Mouse (Mus musculus): ENCODE data around the gene Ubqln1. TPM values are rescaled to one million over a fixed set of nuclear protein-coding genes. Genes with fewer than 3 reads are reported as not detected.
"Not testable (repeated sequence)": the region's sequence is repeated elsewhere in the genome, so short reads cannot be mapped to it uniquely, and the experiment has no call there.

Gene Ubqln1
- polyA plus RNA-seq, 3 experiments from 2014 or later = 16.2 to 20.1 (median 18.2) TPM

GRCm38 (mm10) chr13:58149629-58150028 lies 65.8 kb downstream of the Ubqln1 start:
- ATAC-seq = no peak

GRCm38 (mm10) chr13:58149033-58149558 lies 66.4 kb downstream of the Ubqln1 start:
- ATAC-seq = peak; percentile 65

DNA sequence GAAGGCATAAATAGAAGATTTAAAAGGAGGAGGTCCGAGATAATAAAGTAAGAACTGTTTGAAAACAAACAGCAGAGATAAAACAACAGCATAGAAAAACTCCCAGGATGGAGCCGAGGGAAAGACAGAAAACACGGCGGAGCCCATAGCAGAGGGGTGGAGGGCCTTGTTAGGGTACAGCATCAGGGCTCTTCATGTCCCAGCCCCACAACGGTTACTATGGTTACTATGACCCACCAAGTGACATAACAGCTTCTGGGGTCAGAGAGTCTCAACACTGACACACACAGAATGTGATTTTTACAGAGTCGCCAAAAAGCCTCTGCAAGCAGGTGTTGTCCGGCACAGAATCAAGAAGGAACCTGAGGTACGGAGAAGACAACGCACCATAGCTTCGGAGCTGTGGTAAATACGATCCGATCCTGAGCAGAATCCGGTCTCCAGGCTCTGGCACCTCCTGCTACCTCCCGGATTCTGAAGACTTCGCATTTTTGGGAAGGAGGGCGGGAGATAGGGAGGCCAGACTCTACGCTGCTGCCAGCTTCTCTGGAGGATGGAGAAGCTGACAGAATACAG lies 67.1 kb downstream of the Ubqln1 start:
- peak; percentile 35 for ATAC-seq

DNA sequence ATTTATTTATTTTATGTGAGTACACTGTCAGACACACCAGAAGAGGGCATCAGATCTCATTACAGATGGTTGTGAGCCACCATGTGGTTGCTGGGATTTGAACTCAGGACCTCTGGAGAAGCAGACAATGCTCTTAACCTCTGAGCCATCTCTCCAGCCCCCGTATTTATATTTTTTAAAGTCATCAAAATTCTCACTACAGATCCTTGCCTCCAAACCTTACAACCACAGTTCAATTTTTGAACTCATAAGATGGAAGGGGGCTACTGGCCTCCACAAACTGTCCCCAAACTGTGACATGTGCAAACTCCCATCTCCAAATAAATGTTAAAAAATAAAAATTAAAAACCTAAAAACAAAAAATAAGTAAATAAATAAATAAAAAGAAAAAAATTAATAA lies 67.7 kb downstream of the Ubqln1 start:
- ATAC-seq = no peak

DNA sequence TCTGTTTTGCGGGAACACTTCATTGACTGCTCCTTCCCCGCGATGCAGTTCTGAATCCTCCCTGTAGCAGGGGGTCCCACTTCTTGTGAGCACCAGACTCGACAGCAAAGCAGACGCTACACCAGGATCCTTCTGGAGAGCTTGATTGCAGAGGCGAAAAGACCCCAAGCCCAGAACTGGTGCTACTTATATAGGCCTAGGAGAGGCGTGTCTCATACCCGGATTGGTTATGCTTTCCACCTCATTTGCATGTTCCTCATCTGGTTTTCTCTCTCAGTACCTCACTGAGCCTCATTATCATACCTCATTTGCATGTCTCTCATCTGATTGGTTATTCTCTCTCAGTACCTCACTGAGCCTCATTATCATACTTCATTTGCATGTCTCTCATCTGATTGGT lies 68.8 kb downstream of the Ubqln1 start:
- ATAC-seq = not testable (repeated sequence)

DNA sequence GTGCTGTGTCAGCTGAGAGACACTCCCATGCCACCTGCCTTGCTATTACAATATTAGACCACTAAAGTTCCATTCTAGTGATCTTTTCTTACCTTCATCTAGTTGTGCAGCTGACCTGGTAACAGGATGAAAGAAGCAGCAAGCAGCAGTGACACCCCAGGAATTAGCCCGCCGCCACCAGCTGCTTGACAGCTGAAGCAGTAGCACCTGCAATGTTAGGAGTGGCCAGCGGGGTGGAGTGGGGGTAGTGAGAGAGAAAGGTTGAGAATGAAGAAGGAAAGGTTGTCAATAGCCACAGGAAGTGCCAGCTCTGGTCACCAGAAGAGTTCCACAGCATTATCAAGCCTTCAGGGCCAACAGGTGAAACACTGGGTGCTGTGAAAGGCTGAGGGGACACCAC lies 83.8 kb downstream of the Ubqln1 start:
- no peak for ATAC-seq

GRCm38 (mm10) chr13:58129687-58130246 lies 85.7 kb downstream of the Ubqln1 start:
- ATAC-seq = no peak

GRCm38 (mm10) chr13:58128768-58129671 lies 86.4 kb downstream of the Ubqln1 start:
- ATAC-seq = peak; percentile 76

DNA sequence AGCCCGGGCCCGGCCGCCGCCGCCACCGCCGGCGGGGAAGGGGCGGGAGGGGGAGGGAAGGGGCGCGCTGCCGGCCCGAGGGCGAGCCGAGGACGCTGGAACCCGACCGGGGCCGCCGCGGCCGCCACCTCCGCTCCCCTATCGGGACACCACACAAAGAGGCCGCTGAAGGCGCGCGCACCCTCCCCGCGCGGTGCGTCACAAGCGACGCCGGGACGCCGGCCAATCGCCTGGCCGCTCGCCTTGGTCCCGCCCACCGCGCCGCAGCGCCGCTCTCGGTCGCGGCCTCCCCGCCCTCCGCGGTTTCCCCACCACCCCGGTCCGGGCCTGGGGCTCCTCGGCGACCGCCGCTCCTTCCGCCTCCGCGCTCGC lies 87.1 kb downstream of the Ubqln1 start, which contains the start of gene Hnrnpa0:
Hnrnpa0 (minus strand) TSS at position 161 of the 372 bp plus-strand sequence.
- ATAC-seq = peak; percentile 76

GRCm38 (mm10) chr13:58127766-58128361 lies 87.6 kb downstream of the Ubqln1 start:
- peak; percentile 11 for ATAC-seq

- peak; percentile 2 for ATAC-seq
Observed at GRCm38 (mm10) chr13:58126862-58127765, 88.3 kb downstream of the Ubqln1 start.

Other genes starting within 250 kb of the Ubqln1 start
- gene Klhl3, start 102.1 kb downstream of the Ubqln1 start, polyA plus RNA-seq (2017; shearing (Covaris generic)) = 10 to 100 TPM in 2 of 3 experiments, 1 to 10 TPM in 1; 4.3 to 14.9 (median 14.6) TPM
- 10 to 100 TPM; 20.9 to 25.6 (median 24.0) TPM for gene Hnrnpa0, start 87.1 kb downstream of the Ubqln1 start, polyA plus RNA-seq (2017; shearing (Covaris generic))
- 100 to 1,000 TPM; 204 to 343 (median 284) TPM for gene Idnk, start 58.0 kb downstream of the Ubqln1 start, polyA plus RNA-seq (2017; shearing (Covaris generic))
- gene Gkap1, start 60.0 kb upstream of the Ubqln1 start, polyA plus RNA-seq (2017; shearing (Covaris generic)) = 1 to 10 TPM in 1 of 3 experiments, under 1 TPM in 2; 0.38 to 1.1 (median 0.87) TPM
- gene Kif27, start 143.5 kb upstream of the Ubqln1 start, polyA plus RNA-seq (2017; shearing (Covaris generic)) = not detected
- gene 2210016F16Rik, start 169.6 kb upstream of the Ubqln1 start, polyA plus RNA-seq (2017; shearing (Covaris generic)) = 10 to 100 TPM in 2 of 3 experiments, 1 to 10 TPM in 1; 5.5 to 24.5 (median 21.2) TPM
- gene Rmi1, start 186.6 kb upstream of the Ubqln1 start, polyA plus RNA-seq (2017; shearing (Covaris generic)) = 10 to 100 TPM; 22.8 to 24.7 (median 23.3) TPM
- 1,000 to 10,000 TPM; 1,885 to 2,917 (median 2,228) TPM for gene Hnrnpk, start 187.7 kb upstream of the Ubqln1 start, polyA plus RNA-seq (2017; shearing (Covaris generic))

Data from inflammation-experienced regulatory T-cells, adult 6 months (primary cell).